Mouse (Mus musculus): ENCODE data around the gene Maats1. TPM values are rescaled to one million over a fixed set of nuclear protein-coding genes. Genes with fewer than 3 reads are reported as not detected.

The Maats1 gene
- polyA plus RNA-seq, 1 experiment from 2014 or later = 2.0 TPM

DNA sequence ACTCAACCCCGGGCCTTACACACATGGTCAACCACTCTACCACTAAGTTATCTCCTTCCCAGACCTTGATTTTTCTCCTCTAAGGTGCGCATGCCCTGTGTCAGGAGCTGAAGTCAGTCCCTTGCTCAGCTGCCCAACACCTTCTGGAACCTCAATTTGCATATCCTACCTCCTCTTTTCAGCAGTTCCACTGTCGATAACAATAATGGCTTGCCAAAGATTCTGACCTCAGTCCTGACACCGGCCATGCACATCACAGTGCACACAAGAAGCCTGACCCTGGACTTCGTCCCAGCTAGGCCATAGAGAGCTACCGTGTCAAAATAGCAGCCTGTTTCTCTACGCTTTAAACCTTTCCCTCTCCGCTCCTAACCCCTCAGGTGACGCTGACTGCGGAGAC lies 31.5 kb upstream of the Maats1 start:
- H3K27ac ChIP-seq (ENCODE audit: low read length) = no peak overlapping the region
- no peak for ATAC-seq
- peaks cover 4% of the 10 kb centered on the region; the same call in 1 of the 2 replicates for H3K4me1 ChIP-seq (ENCODE audit: control insufficient read depth, insufficient read depth, low read length)
- no peak overlapping the region for H3K4me2 ChIP-seq (ENCODE audit: low read length)
- no peaks in the 10 kb centered on the region for H3K9me3 ChIP-seq (replicated peaks; ENCODE audit: control insufficient read depth, low read length, poor library complexity, severe bottlenecking)
- no peak overlapping the region for H3K4me3 ChIP-seq (ENCODE audit: low read depth, low read length)
- 87% methylated on average over 10 of the region's 10 CpGs for WGBS
- no peaks in the 10 kb centered on the region for H3K27me3 ChIP-seq (ENCODE audit: control insufficient read depth, insufficient read depth, low read depth, low read length)
- no peaks in the 10 kb centered on the region for H3K36me3 ChIP-seq (ENCODE audit: control insufficient read depth, insufficient read depth, low read length)
- no peak overlapping the region for H3K9ac ChIP-seq (ENCODE audit: low read depth, low read length)

DNA sequence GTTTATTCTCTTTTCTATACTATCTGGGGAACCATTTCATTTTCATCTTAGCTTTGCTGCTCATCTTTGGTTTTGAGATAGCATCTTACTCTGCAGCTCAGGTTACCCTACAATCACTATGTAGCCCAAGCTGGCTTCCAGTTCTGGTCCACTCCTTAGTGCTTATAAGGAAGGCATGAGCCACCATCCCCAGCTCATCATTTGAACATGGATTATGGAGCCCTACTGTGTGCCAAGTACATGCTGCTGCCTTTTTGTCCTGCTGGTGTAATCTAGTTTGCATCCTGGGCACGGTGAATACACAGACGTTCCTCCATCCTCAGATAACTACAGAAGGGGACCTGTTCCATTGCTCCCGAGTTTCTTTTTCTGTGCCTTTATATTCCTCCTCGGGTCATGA lies 30.9 kb upstream of the Maats1 start:
- 83% methylated on average over 4 of the region's 4 CpGs for WGBS

DNA sequence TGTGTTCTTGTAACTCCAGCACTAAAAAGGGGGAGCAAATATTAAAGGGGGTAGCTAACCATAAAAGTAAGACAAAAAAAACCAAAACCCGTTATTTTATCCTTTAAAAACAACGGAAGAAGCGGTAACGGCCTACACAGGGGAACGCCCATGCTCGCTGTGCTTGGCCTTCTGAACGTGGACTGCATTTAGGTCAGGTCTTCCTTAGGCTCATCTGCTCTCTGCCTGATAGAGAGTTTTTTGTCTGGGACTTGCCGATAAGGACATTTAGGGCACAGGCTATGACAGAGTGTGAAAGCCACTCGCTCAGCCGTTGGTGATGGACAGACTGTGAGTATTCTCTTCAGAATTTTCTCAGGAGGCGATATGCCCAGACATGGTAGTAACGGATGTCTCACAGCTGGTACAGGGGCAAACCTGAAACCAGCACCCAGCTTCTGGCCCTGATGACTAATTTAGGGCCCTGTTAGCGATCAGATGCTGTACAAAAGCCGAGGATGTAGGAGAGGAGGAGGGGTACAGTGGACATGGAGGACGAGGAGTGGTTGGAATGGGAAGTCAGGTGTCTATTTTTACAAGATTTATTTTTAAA lies 29.9 kb upstream of the Maats1 start:
- Histone ChIP-seq H3K9me3 (replicated peaks; ENCODE audit: control insufficient read depth, low read length, poor library complexity, severe bottlenecking) (no peaks in the 10 kb centered on the region), H3K36me3 (ENCODE audit: control insufficient read depth, insufficient read depth, low read length) (no peaks in the 10 kb centered on the region), H3K27ac (ENCODE audit: low read length) (no peak overlapping the region), H3K4me1 (ENCODE audit: control insufficient read depth, insufficient read depth, low read length) (peaks cover 4% of the 10 kb centered on the region; the same call in 1 of the 2 replicates), H3K4me2 (ENCODE audit: low read length) (no peak overlapping the region), H3K27me3 (ENCODE audit: control insufficient read depth, insufficient read depth, low read depth, low read length) (no peaks in the 10 kb centered on the region), H3K4me3 (ENCODE audit: low read depth, low read length) (no peak overlapping the region), H3K9ac (ENCODE audit: low read depth, low read length) (no peak overlapping the region)
- ATAC-seq = no peak
- WGBS = 91% methylated on average over 15 of the region's 15 CpGs

More for the DNA sequence above, 30.9 kb upstream of the Maats1 start:
- ATAC-seq = no peak
- Histone ChIP-seq H3K27me3 (ENCODE audit: control insufficient read depth, insufficient read depth, low read depth, low read length) (no peaks in the 10 kb centered on the region), H3K4me2 (ENCODE audit: low read length) (no peak overlapping the region), H3K4me1 (ENCODE audit: control insufficient read depth, insufficient read depth, low read length) (peaks cover 4% of the 10 kb centered on the region; the same call in 1 of the 2 replicates), H3K9ac (ENCODE audit: low read depth, low read length) (no peak overlapping the region), H3K9me3 (replicated peaks; ENCODE audit: control insufficient read depth, low read length, poor library complexity, severe bottlenecking) (no peaks in the 10 kb centered on the region), H3K27ac (ENCODE audit: low read length) (no peak overlapping the region), H3K4me3 (ENCODE audit: low read depth, low read length) (no peak overlapping the region), H3K36me3 (ENCODE audit: control insufficient read depth, insufficient read depth, low read length) (no peaks in the 10 kb centered on the region)

DNA sequence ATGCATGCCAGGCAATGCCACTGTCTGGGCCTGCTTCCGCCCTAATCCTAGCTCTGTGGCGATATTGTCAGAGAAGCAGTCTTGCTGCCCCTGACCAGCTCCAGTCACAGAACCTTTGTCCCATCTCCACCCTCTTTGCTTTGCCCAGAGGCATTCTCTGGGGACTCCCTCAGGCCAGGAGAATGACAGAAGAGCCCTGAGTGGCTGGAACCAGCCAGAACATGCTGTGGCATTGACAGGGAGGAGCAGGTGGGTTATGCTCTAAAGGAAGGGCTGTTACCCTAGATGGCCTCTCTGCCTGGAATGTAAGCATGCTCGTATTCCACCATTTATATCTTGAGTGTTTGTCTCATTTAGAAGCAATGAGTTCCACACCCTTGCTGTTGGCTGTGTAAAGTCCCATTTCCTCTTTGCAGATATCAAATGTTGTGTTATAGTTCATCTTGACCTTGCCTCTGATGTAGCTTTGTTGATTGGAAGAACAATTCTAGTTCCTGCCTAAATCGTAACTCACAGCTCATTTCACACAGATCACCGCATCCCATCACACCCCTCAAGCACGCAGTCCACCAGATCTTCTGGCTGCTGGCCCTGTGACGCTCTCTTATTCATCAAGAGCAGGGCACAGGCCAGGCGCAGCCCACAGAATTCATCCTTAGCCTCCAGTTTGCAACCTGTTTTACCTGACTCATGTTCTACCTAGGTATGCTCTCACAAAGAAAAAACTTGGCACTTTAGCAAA lies 28.9 kb upstream of the Maats1 start:
- Histone ChIP-seq H3K4me2 (ENCODE audit: low read length) (no peak overlapping the region), H3K9me3 (replicated peaks; ENCODE audit: control insufficient read depth, low read length, poor library complexity, severe bottlenecking) (no peaks in the 10 kb centered on the region), H3K36me3 (ENCODE audit: control insufficient read depth, insufficient read depth, low read length) (no peaks in the 10 kb centered on the region), H3K9ac (ENCODE audit: low read depth, low read length) (no peak overlapping the region), H3K4me1 (ENCODE audit: control insufficient read depth, insufficient read depth, low read length) (no peaks in the 10 kb centered on the region; the same call in 1 of the 2 replicates), H3K27me3 (ENCODE audit: control insufficient read depth, insufficient read depth, low read depth, low read length) (no peaks in the 10 kb centered on the region), H3K4me3 (ENCODE audit: low read depth, low read length) (no peak overlapping the region), H3K27ac (ENCODE audit: low read length) (no peak overlapping the region)
- no peak for ATAC-seq
- WGBS = 83% methylated on average over 8 of the region's 8 CpGs

DNA sequence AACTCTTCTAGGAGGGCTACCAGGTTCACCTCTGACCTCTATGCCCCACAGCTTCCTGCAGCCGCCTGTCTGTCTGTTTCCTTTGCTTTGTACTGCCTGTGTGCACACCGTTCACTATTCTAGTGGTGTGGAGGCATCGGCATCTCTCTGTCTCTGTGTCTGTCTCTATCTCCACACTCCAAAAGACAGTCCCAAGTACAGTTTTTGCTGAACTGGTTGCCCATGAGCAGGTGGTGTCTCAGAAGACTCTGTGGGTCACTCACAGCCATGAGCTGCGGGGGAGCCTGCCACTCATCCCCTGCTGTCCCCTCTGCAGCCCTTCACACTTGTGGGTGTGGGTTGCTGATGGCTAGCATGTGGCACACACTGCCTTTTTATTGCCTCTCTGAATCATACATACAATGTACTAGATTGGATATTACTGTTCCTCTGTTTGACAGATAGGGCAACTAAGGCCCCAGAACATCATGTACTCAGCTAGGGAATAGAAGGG lies 28.1 kb upstream of the Maats1 start:
- no peak overlapping the region for H3K9ac ChIP-seq (ENCODE audit: low read depth, low read length)
- no peak overlapping the region for H3K4me3 ChIP-seq (ENCODE audit: low read depth, low read length)
- H3K36me3 ChIP-seq (ENCODE audit: control insufficient read depth, insufficient read depth, low read length) = no peaks in the 10 kb centered on the region
- no peak for ATAC-seq
- H3K4me1 ChIP-seq (ENCODE audit: control insufficient read depth, insufficient read depth, low read length) = no peaks in the 10 kb centered on the region
- H3K27me3 ChIP-seq (ENCODE audit: control insufficient read depth, insufficient read depth, low read depth, low read length) = no peaks in the 10 kb centered on the region
- no peaks in the 10 kb centered on the region for H3K9me3 ChIP-seq (replicated peaks; ENCODE audit: control insufficient read depth, low read length, poor library complexity, severe bottlenecking)
- no peak overlapping the region for H3K27ac ChIP-seq (ENCODE audit: low read length)
- WGBS = 85% methylated on average over 4 of the region's 4 CpGs
- H3K4me2 ChIP-seq (ENCODE audit: low read length) = no peak overlapping the region

DNA sequence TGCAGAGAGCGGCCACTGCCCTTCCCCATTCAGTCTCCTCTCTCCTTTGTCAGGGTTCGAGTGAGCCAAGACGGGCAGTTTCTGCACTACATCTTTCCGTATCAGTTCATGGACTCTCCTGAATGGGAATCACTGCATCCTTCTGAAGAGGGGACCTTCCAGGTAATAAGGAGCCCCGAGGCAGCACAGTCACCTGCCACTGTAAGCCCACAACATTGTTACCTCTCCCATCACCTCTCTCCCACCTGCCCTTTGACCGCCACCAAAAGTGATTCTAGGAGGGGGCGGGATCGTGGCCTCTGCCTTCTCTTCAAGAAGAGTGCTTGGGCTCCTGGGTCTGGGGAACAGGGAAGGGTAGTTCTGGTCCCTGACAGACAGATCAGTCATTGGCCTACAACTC lies 27.5 kb upstream of the Maats1 start:
- no peak overlapping the region for H3K9ac ChIP-seq (ENCODE audit: low read depth, low read length)
- 88% methylated on average over 8 of the region's 8 CpGs for WGBS
- H3K9me3 ChIP-seq (replicated peaks; ENCODE audit: control insufficient read depth, low read length, poor library complexity, severe bottlenecking) = no peaks in the 10 kb centered on the region
- H3K36me3 ChIP-seq (ENCODE audit: control insufficient read depth, insufficient read depth, low read length) = no peaks in the 10 kb centered on the region
- no peak overlapping the region for H3K4me2 ChIP-seq (ENCODE audit: low read length)
- no peak overlapping the region for H3K27ac ChIP-seq (ENCODE audit: low read length)
- no peak for ATAC-seq
- H3K4me1 ChIP-seq (ENCODE audit: control insufficient read depth, insufficient read depth, low read length) = no peaks in the 10 kb centered on the region
- H3K4me3 ChIP-seq (ENCODE audit: low read depth, low read length) = no peak overlapping the region
- H3K27me3 ChIP-seq (ENCODE audit: control insufficient read depth, insufficient read depth, low read depth, low read length) = no peaks in the 10 kb centered on the region

DNA sequence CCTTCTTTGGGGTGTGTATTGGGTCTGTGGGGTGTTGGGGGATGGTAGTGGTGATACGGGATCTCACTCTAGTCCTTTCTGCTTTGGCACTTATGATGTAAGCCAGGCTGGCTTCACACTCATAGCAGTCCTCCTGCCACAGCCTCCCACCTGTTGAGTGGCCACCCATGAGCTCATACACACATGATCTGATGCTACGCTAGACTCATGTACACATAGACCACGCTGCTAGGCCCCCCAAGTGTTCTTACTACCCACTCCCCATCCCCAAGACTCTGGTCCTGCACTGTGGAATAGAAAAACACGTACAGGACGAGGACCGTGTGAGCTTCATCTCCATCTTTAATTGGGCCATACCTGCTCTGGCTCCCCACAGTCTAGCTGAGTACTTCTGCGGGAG lies 27.1 kb upstream of the Maats1 start:
- Histone ChIP-seq H3K36me3 (ENCODE audit: control insufficient read depth, insufficient read depth, low read length) (no peaks in the 10 kb centered on the region), H3K4me3 (ENCODE audit: low read depth, low read length) (no peak overlapping the region), H3K4me1 (ENCODE audit: control insufficient read depth, insufficient read depth, low read length) (no peaks in the 10 kb centered on the region), H3K27ac (ENCODE audit: low read length) (no peak overlapping the region), H3K9ac (ENCODE audit: low read depth, low read length) (no peak overlapping the region), H3K9me3 (replicated peaks; ENCODE audit: control insufficient read depth, low read length, poor library complexity, severe bottlenecking) (no peaks in the 10 kb centered on the region), H3K4me2 (ENCODE audit: low read length) (no peak overlapping the region), H3K27me3 (ENCODE audit: control insufficient read depth, insufficient read depth, low read depth, low read length) (no peaks in the 10 kb centered on the region)
- no peak for ATAC-seq
- 85% methylated on average over 7 of the region's 7 CpGs for WGBS

DNA sequence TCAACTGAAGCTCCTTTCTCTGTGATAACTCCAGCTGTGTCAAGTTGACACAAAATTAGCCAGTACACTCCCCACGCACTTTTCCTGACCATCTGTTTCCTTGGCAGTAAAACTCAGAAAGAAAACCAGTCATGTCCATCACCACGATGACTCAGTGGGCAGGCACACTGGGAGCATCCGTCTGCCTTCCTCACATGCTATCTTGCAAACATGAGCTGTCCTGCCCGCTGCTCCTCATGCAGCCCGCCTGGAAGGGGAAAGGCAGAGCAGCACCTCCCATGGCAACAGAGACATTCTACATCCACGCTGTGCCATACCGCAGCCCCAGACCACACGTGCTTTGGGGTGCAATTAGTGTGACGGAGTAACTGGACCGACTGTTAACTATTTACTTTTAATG lies 26.4 kb upstream of the Maats1 start:
- H3K27ac ChIP-seq (ENCODE audit: low read length) = no peak overlapping the region
- ATAC-seq = no peak
- 69% methylated on average over 10 of the region's 10 CpGs for WGBS

DNA sequence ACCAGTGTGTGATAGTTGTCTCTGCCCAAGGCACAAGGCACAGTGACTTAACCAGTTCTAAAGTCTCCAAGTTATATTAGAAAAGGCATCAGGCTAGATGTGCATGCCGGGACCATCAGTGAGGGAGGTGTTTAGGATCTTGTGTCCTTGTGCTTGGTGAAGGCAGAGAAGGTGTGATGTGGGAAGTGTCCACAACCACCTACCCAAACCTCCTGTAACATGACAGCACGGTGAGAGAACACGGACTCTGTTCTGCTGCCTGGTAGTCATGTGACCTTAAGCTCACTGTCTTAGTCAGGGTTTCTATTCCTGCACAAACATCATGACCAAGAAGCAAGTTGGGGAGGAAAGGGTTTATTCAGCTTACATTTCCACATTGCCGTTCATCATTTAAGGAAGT lies 24.3 kb upstream of the Maats1 start:
- Histone ChIP-seq H3K4me1 (ENCODE audit: control insufficient read depth, insufficient read depth, low read length) (no peaks in the 10 kb centered on the region), H3K36me3 (ENCODE audit: control insufficient read depth, insufficient read depth, low read length) (no peaks in the 10 kb centered on the region), H3K4me3 (ENCODE audit: low read depth, low read length) (no peak overlapping the region), H3K9me3 (replicated peaks; ENCODE audit: control insufficient read depth, low read length, poor library complexity, severe bottlenecking) (no peaks in the 10 kb centered on the region), H3K9ac (ENCODE audit: low read depth, low read length) (no peak overlapping the region), H3K27me3 (ENCODE audit: control insufficient read depth, insufficient read depth, low read depth, low read length) (no peaks in the 10 kb centered on the region), H3K4me2 (ENCODE audit: low read length) (no peak overlapping the region), H3K27ac (ENCODE audit: low read length) (no peak overlapping the region)
- WGBS = 94% methylated on average over 4 of the region's 4 CpGs
- no peak for ATAC-seq

More for the DNA sequence above, 26.4 kb upstream of the Maats1 start:
- Histone ChIP-seq H3K9ac (ENCODE audit: low read depth, low read length) (no peak overlapping the region), H3K4me3 (ENCODE audit: low read depth, low read length) (no peak overlapping the region), H3K4me2 (ENCODE audit: low read length) (no peak overlapping the region), H3K36me3 (ENCODE audit: control insufficient read depth, insufficient read depth, low read length) (no peaks in the 10 kb centered on the region), H3K27me3 (ENCODE audit: control insufficient read depth, insufficient read depth, low read depth, low read length) (no peaks in the 10 kb centered on the region), H3K4me1 (ENCODE audit: control insufficient read depth, insufficient read depth, low read length) (no peaks in the 10 kb centered on the region), H3K9me3 (replicated peaks; ENCODE audit: control insufficient read depth, low read length, poor library complexity, severe bottlenecking) (no peaks in the 10 kb centered on the region)
